Mouse (Mus musculus): Measurements from ENCODE around the gene Azgp1. TPM values are rescaled to one million over a fixed set of nuclear protein-coding genes. Genes with fewer than 3 reads are reported as not detected.
"Not testable (repeated sequence)": the region's sequence is repeated elsewhere in the genome, so short reads cannot be mapped to it uniquely, and the experiment has no call there.

Azgp1 gene
- polyA plus RNA-seq (2016; fragmentation: Nextera tagmentation; extraction: Ambion mirVana) = not detected in 2 replicates

- Histone ChIP-seq H3K27ac (no peak within 1 kb of the TSS), H3K4me3 (no peak within 1 kb of the TSS), H3K36me3 (replicated peaks) (no peaks in the 10 kb centered on the region), H3K27me3 (ENCODE audit: poor library complexity, severe bottlenecking) (no peaks in the 10 kb centered on the region), H3K9me3 (no peaks in the 10 kb centered on the region; the same call in 1 of the 2 replicates), H3K4me1 (no peaks in the 10 kb centered on the region)
- DNase-seq (ENCODE audit: extremely low spot score, low spot score) = no peak
- 85% methylated on average over 4 of the region's 4 CpGs for WGBS
Measured at GRCm38 (mm10) chr5:137981300-137981699, at the start of gene Azgp1. Gene Azgp1, plus strand, starts transcription at chr5:137981520.

- not testable (repeated sequence) for H3K27me3 ChIP-seq (ENCODE audit: poor library complexity, severe bottlenecking); H3K36me3 ChIP-seq (replicated peaks); H3K4me1 ChIP-seq; H3K9me3 ChIP-seq; DNase-seq (ENCODE audit: extremely low spot score, low spot score); H3K4me3 ChIP-seq; H3K27ac ChIP-seq
- WGBS = 76% methylated on average over 2 of the region's 2 CpGs
Measured at GRCm38 (mm10) chr5:137933934-137934333, 47.4 kb upstream of the Azgp1 start.

- Histone ChIP-seq H3K4me3 (no peak overlapping the region), H3K36me3 (replicated peaks) (no peaks in the 10 kb centered on the region), H3K9me3 (no peaks in the 10 kb centered on the region), H3K27me3 (ENCODE audit: poor library complexity, severe bottlenecking) (no peaks in the 10 kb centered on the region), H3K27ac (no peak overlapping the region), H3K4me1 (no peaks in the 10 kb centered on the region)
- no peak for DNase-seq (ENCODE audit: extremely low spot score, low spot score)
- WGBS = 95% methylated on average over 2 of the region's 2 CpGs
Measured at GRCm38 (mm10) chr5:137936486-137936885, 44.8 kb upstream of the Azgp1 start.

GRCm38 (mm10) chr5:137937238-137937637 lies 44.1 kb upstream of the Azgp1 start:
- Histone ChIP-seq H3K9me3 (no peaks in the 10 kb centered on the region), H3K4me3 (no peak overlapping the region), H3K4me1 (no peaks in the 10 kb centered on the region), H3K36me3 (replicated peaks) (no peaks in the 10 kb centered on the region), H3K27me3 (ENCODE audit: poor library complexity, severe bottlenecking) (no peaks in the 10 kb centered on the region), H3K27ac (no peak overlapping the region)
- no peak for DNase-seq (ENCODE audit: extremely low spot score, low spot score)
- 72% methylated on average over 4 of the region's 4 CpGs for WGBS

GRCm38 (mm10) chr5:137940948-137941347 lies 40.4 kb upstream of the Azgp1 start:
- H3K27me3 ChIP-seq (ENCODE audit: poor library complexity, severe bottlenecking) = no peaks in the 10 kb centered on the region
- no peaks in the 10 kb centered on the region for H3K9me3 ChIP-seq
- H3K4me1 ChIP-seq = no peaks in the 10 kb centered on the region
- 86% methylated on average over 4 of the region's 4 CpGs for WGBS
- DNase-seq (ENCODE audit: extremely low spot score, low spot score) = no peak
- no peaks in the 10 kb centered on the region for H3K36me3 ChIP-seq (replicated peaks)
- no peak overlapping the region for H3K4me3 ChIP-seq
- no peak overlapping the region for H3K27ac ChIP-seq

GRCm38 (mm10) chr5:137943133-137943532 lies 38.2 kb upstream of the Azgp1 start:
- no peaks in the 10 kb centered on the region for H3K4me1 ChIP-seq
- no peaks in the 10 kb centered on the region for H3K27me3 ChIP-seq (ENCODE audit: poor library complexity, severe bottlenecking)
- H3K9me3 ChIP-seq = no peaks in the 10 kb centered on the region
- WGBS = 82% methylated on average over 1 of the region's 1 CpGs
- H3K27ac ChIP-seq = no peak overlapping the region
- no peak overlapping the region for H3K4me3 ChIP-seq
- DNase-seq (ENCODE audit: extremely low spot score, low spot score) = no peak
- no peaks in the 10 kb centered on the region for H3K36me3 ChIP-seq (replicated peaks)

- DNase-seq (ENCODE audit: extremely low spot score, low spot score) = no peak
- Histone ChIP-seq H3K9me3 (no peaks in the 10 kb centered on the region), H3K4me3 (no peak overlapping the region), H3K27me3 (ENCODE audit: poor library complexity, severe bottlenecking) (no peaks in the 10 kb centered on the region), H3K36me3 (replicated peaks) (no peaks in the 10 kb centered on the region), H3K4me1 (no peaks in the 10 kb centered on the region), H3K27ac (no peak overlapping the region)
Measured at GRCm38 (mm10) chr5:137947303-137947702, 34.0 kb upstream of the Azgp1 start.

- Histone ChIP-seq H3K27ac (no peak overlapping the region), H3K27me3 (ENCODE audit: poor library complexity, severe bottlenecking) (no peaks in the 10 kb centered on the region), H3K4me3 (no peak overlapping the region), H3K36me3 (replicated peaks) (no peaks in the 10 kb centered on the region), H3K4me1 (no peaks in the 10 kb centered on the region), H3K9me3 (no peaks in the 10 kb centered on the region)
- 44% methylated on average over 6 of the region's 6 CpGs for WGBS
- no peak for DNase-seq (ENCODE audit: extremely low spot score, low spot score)
Measured at GRCm38 (mm10) chr5:137951218-137951617, 30.1 kb upstream of the Azgp1 start.

- no peaks in the 10 kb centered on the region for H3K27me3 ChIP-seq (ENCODE audit: poor library complexity, severe bottlenecking)
- WGBS = 93% methylated on average over 3 of the region's 3 CpGs
Measured at GRCm38 (mm10) chr5:137956404-137956803, 24.9 kb upstream of the Azgp1 start.

GRCm38 (mm10) chr5:137962945-137963344 lies 18.4 kb upstream of the Azgp1 start, which contains the start of gene Gjc3:
Gene Gjc3, minus strand, starts transcription at chr5:137963098.
- Histone ChIP-seq H3K4me1 (0 out of 2 replicates have a peak, but pooled peaks cover 2% of the 10 kb centered on the region), H3K27ac (no peak within 1 kb of the TSS), H3K4me3 (no peak within 1 kb of the TSS), H3K9me3 (no peaks in the 10 kb centered on the region), H3K36me3 (replicated peaks) (no peaks in the 10 kb centered on the region), H3K27me3 (ENCODE audit: poor library complexity, severe bottlenecking) (no peaks in the 10 kb centered on the region)
- no peak for DNase-seq (ENCODE audit: extremely low spot score, low spot score)
- 56% methylated on average over 8 of the region's 8 CpGs for WGBS

More at GRCm38 (mm10) chr5:137956404-137956803, 24.9 kb upstream of the Azgp1 start:
- no peak for DNase-seq (ENCODE audit: extremely low spot score, low spot score)
- no peak overlapping the region for H3K27ac ChIP-seq
- no peaks in the 10 kb centered on the region for H3K4me1 ChIP-seq
- H3K36me3 ChIP-seq (replicated peaks) = no peaks in the 10 kb centered on the region
- no peaks in the 10 kb centered on the region for H3K9me3 ChIP-seq
- H3K4me3 ChIP-seq = no peak overlapping the region

- Histone ChIP-seq H3K4me3 (no peak overlapping the region), H3K4me1 (0 out of 2 replicates have a peak, but pooled peaks cover 2% of the 10 kb centered on the region), H3K9me3 (no peaks in the 10 kb centered on the region), H3K27me3 (ENCODE audit: poor library complexity, severe bottlenecking) (no peaks in the 10 kb centered on the region), H3K36me3 (replicated peaks) (no peaks in the 10 kb centered on the region), H3K27ac (no peak overlapping the region)
- no peak for DNase-seq (ENCODE audit: extremely low spot score, low spot score)
Measured at GRCm38 (mm10) chr5:137966492-137966891, 14.8 kb upstream of the Azgp1 start.

GRCm38 (mm10) chr5:137973161-137973560 lies 8.2 kb upstream of the Azgp1 start:
- Histone ChIP-seq H3K4me3 (no peak overlapping the region), H3K9me3 (no peaks in the 10 kb centered on the region), H3K36me3 (replicated peaks) (no peaks in the 10 kb centered on the region), H3K4me1 (no peaks in the 10 kb centered on the region), H3K27ac (no peak overlapping the region), H3K27me3 (ENCODE audit: poor library complexity, severe bottlenecking) (no peaks in the 10 kb centered on the region)
- 66% methylated on average over 2 of the region's 2 CpGs for WGBS
- no peak for DNase-seq (ENCODE audit: extremely low spot score, low spot score)

- H3K9me3 ChIP-seq = no peaks in the 10 kb centered on the region
- H3K36me3 ChIP-seq (replicated peaks) = no peaks in the 10 kb centered on the region
- H3K27me3 ChIP-seq (ENCODE audit: poor library complexity, severe bottlenecking) = no peaks in the 10 kb centered on the region
- DNase-seq (ENCODE audit: extremely low spot score, low spot score) = no peak
- no peak overlapping the region for H3K27ac ChIP-seq
- H3K4me3 ChIP-seq = no peak overlapping the region
- H3K4me1 ChIP-seq = no peaks in the 10 kb centered on the region
- WGBS = 66% methylated on average over 3 of the region's 3 CpGs
Measured at GRCm38 (mm10) chr5:137973738-137974137, 7.6 kb upstream of the Azgp1 start.

GRCm38 (mm10) chr5:137974724-137975123 lies 6.6 kb upstream of the Azgp1 start:
- WGBS = 74% methylated on average over 3 of the region's 3 CpGs
- Histone ChIP-seq H3K36me3 (replicated peaks) (no peaks in the 10 kb centered on the region), H3K4me3 (no peak overlapping the region), H3K27ac (no peak overlapping the region), H3K9me3 (no peaks in the 10 kb centered on the region), H3K27me3 (ENCODE audit: poor library complexity, severe bottlenecking) (no peaks in the 10 kb centered on the region), H3K4me1 (no peaks in the 10 kb centered on the region)
- DNase-seq (ENCODE audit: extremely low spot score, low spot score) = no peak
